Mouse (Mus musculus): ENCODE results near the gene Cacna1b. TPM values are rescaled to one million over a fixed set of nuclear protein-coding genes. Genes with fewer than 3 reads are reported as not detected.

The Cacna1b gene
- total RNA-seq, 2 experiments from 2014 or later, result 0.21 to 3.2 TPM

DNA sequence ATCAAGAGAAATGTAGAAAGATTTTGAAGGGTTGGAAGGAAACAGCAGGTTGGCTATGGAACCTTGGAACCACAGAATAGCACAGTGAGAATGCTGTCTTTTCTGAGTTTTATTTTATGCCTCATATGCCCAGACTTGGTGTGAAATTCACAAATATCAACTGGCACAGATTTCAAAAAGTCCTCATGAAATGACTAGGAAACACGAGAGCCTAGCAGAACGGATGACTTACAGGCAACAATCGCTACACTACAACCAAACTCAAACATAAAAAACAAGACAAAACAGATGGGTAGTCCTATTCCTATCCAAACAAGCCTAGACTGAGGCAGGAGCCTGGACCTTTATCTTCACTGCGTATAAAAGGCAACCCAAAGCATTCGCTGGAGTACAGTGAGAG is 94.4 kb downstream of the Cacna1b start:
- no peak for ATAC-seq (replicated peaks; ENCODE audit: poor library complexity, severe bottlenecking)

DNA sequence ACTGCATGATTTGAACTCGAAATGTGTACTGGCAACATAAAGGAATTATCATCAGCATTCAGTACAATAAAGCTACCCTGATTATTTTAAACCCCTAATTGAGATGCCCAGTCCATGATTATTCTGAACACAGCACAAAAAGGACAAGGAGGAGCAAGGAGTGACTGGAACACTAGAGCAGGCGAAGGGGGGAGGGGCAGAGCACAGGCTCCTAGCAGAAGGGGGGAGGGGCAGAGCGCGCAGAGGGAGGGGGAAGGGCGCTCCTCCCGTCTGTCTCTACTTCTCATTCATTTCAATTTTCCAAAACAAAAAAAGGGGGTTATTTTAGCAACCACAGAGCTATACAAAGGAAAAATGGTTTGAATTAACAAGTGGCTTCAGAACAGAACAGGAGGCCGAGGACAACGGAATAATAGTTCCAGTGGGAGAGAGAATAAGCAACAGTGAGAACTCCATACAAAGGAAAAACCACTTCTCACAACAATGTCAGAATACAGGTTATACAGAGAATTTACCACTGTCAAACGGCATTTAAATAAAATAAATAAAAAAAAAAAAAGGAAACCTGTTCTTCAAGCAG is 98.2 kb downstream of the Cacna1b start:
- no peak for ATAC-seq (replicated peaks; ENCODE audit: poor library complexity, severe bottlenecking)

DNA sequence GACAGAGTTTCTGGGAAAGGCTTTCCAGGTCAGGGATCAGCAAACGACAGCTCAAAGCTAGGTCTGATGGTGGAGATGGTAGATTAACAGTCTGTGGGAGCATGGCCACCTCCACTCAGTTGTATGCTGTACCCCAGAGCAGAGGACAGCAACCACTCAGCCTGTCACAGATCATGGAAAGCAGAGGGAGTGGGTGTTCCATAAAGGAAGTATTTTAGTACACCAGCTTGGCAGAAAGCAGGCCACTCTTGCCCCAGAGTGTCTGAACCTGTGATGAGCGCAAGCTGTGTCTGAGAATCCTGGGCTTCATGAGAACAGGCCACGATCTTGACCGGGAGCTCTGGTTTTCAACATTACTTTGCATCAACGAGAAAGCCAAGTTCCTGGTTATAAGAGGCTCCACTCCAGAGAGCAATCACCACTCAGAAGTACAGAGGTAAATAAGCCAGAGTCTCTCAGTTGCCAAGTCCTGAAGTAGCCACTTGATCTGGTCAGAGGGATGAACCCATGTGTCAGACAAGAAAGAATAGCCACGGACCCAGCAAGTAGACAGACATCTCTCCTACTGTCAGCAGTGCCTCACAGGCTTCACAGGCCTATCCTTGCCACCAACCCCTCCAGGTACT is 103.7 kb downstream of the Cacna1b start:
- ATAC-seq (replicated peaks; ENCODE audit: poor library complexity, severe bottlenecking), result no peak

DNA sequence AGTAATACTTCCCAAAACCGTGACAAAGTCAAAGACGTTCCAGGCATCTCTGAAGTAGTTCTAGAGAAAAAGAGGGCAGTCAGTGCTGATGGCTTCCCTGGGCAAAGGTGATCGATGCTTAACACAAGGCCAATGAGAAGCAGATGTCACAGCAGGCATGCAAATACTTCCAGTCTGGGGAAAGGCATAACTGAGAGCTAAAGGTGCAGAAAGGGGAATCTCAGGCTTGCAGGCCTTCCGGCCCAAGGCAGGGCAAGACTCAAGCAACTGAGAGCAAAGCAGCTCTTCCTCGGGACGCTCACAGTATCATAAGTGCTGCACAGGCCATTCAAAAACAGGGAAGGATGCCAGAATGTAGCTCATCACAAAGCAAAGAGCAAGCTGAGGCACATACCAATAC is 114.4 kb downstream of the Cacna1b start:
- no peak for ATAC-seq (replicated peaks; ENCODE audit: poor library complexity, severe bottlenecking)

DNA sequence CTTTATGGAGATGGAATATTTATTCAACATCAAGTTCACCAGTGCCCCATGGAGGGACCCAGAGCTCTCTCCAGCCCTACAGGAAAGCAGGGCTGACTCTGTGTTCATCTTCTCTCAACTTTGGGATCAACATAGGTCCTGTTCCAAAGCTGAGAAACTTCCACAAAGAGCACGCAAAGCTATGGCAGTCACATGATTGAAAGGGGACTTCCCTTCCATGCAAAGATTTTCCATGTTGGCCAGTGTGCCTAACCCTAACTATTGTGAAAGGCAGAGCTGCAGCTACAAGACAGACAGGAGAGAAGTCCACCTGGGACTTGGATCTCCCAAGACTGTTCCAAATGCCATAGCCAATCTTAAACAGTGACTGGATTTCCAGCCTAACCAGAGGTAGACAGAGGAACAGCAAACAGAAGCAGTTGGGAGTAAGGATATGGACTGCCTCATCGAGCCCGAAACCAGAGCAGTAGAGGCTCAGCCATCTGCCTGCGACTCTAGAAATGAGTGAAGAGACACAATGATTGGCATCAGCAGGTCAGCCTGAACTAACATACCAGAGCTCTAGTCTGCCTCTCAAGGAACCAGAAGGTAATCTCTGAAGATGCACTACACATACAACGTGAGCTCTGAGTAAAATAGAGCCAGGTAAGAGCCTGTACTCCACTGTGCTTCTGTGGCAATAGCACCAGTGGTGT is 116.4 kb downstream of the Cacna1b start:
- ATAC-seq (replicated peaks; ENCODE audit: poor library complexity, severe bottlenecking), result no peak

DNA sequence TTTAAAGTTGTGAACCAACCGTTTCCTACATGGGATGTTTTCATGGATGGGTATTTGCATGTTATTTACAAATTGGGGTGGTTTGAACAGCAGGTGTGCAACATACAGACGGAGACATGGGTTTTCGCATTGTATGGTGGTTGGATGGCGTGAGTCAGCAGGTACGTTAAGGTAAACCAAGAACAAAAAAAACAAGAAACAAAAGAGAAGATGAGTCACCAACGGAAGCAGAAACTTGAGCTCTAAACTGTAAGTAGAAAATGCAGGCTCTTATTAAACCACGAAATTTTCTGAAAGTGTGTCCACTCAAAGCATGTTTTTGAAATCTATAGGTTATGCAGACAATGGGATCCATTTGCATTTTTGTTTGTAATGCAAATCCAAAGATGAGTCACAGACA is 120.1 kb downstream of the Cacna1b start:
- no peak for ATAC-seq (replicated peaks; ENCODE audit: poor library complexity, severe bottlenecking)

DNA sequence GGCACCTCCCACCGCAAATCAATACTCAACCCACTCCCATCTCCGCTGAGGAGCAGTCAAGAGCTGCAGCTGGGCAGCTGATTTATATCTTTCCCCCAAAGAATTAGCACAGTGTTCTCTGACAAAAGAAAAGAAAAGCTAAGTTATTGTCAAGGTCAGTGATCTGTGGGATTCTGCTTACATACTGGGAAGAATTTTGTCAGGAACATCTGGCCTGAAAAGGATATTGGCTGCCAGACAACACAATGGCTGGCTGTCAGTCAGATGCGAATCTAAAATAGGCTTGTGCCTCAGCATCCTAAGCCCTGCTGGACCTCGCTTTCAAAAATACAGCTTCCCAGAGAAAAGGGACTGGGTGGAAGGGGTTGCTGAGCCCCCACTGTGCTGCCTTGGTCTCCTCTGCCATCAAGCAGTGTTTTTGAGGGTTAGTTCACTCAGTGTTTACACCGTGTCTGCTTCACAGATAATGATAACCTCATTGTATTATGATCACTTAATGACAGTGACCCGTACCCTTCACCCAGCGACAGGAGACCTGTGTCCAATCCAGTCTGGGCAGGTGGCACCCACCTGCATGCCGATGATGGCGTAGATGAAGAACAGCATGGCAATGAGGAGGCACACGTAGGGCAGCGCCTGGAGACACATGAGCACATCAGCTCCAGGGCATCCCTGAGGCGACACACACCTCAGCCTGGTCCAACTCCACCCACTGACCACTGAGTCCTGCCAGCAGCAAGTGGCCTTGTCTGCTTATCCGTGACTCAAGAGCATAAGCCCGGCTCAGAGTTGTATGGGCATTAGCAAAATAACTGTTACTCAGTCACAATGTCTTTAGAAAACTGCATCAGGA is 124.6 kb downstream of the Cacna1b start:
- no peak for ATAC-seq (replicated peaks; ENCODE audit: poor library complexity, severe bottlenecking)

DNA sequence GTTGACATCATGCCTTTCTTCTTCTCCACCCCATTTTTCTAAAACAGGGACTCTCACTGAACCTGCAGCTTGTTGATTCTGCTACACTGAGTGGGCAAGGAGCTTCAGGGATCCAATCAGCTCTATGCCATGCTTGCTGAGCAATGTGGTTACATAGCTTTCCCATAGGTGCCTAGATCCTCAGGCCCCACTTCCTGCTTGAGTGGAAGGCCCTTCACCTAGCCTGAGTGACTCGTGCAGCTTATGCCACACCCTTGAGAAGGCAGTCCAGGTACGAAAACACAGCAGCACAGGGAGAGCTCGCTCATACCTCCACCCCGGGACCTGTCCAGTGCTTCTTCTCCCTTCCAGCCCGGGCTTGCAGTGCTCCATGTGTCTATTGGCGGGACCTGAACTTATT is 129.3 kb downstream of the Cacna1b start:
- no peak for ATAC-seq (replicated peaks; ENCODE audit: poor library complexity, severe bottlenecking)

DNA sequence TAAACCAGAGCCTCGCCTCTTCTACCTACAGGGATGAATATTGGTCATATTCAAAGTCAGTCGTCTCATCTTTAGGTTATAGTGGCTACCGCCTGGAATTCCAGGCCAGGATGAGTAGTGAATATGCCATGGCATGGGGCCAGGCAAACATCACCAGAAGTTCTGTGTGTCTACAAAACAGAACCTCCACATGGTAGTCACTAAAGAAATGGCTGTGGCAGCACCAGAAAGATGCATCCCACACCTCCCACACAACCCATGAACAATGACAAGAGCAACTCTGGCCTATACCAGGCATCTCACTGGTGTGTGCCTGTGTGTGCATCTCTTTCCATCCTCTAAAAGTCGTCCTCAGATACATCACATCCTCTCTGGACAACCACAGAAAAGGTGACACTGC is 145.8 kb downstream of the Cacna1b start:
- no peak for ATAC-seq (replicated peaks; ENCODE audit: poor library complexity, severe bottlenecking)

DNA sequence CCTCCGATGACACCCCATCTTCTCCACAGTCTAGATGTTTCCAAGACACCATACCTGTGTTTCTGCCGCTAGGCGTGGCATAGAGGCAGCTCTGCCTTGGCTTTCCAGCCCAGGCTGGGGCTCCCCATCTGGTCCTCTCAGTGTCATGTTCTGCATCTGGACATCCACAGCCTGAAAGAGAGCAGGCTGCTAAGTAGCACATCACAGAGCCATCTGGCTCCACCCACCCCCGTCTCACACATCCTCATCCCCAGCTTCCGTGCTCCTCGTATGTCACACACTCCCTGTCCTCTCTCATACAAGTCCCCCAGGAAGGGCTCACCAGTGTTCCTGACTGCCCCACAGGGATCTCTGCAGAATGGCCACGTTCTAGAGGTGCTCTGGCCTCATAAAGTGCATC is 153.2 kb downstream of the Cacna1b start:
- no peak for ATAC-seq (replicated peaks; ENCODE audit: poor library complexity, severe bottlenecking)

DNA sequence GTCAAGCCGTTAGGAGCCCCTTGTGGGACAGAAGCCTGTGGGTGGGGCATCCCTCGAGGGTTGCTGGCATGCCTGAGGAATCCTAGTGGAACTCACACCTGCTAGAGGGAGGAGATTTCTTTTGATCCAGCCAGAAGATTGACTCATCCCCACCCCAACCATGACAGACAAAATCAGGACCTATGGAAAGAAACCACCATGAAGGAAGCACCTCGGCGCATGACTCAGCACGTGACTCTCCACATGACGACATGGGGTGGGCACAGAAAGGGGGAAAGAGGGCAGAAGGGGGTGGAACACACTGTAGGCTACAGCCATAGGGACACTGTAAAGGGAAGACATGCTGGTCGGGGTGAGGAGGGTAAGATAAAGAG is 154.2 kb downstream of the Cacna1b start:
- ATAC-seq (replicated peaks; ENCODE audit: poor library complexity, severe bottlenecking), result peak; percentile 90

DNA sequence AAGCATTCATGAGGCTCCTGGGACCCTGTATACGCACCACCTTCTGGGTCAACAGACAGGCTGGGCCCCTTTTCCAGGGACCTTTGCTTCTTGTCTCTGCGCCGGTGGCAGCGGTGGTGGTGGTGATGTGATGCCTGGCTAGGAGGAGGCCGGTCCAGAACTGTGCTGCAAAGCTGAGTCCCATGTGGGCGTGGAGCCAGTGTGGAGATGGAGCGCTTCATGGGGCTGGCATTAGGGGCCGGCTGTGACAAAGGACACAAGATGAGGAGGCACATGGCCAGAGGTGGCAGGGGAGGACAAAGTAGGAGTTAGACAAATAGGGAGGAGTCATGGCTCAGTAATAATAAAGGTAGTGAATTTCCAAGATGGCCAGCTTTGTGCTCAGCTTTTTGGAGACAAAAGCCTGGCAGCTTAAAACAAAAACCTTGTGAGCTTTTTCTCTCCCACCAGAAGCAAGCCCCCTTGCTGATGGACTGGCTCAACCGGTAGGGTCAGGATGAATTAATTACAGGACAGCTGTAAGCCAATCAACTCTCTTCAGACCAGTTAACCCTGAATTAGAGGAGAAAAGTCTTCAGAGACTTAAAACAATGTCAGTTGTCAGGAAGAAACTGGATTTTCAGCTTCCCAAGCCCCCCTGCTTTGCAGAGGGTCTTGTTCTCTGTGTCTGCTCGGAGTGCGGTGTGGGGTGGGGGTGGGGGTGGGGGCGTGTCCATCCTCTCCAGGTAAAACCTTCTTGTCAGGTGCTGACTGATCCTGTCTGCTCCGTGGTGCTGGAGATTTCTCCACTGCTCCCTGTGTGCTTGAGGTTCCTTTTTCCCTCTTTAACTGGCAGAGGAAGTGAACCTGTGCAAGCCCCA is 154.8 kb downstream of the Cacna1b start:
- no peak for ATAC-seq (replicated peaks; ENCODE audit: poor library complexity, severe bottlenecking)

DNA sequence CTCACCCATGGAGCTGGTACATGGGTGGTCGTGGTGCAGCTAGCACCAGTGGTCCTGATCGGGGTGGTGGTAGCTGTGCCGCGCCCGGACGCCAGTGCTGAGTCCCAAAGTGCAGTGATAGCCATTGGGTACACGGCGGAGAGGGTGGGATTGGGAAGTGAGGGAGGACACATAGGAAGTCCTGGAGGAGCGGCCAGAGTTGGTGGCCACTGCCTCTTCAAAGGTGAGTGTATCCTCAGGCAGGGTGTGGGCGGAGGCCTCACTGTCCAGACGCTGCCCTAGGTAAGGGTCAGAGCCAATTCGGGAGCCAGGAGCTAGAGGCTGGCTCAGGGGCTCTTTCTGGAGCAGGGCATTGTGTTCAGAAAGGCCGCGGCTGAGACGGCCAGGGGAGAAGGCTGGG is 156.4 kb downstream of the Cacna1b start:
- ATAC-seq (replicated peaks; ENCODE audit: poor library complexity, severe bottlenecking), result no peak

DNA sequence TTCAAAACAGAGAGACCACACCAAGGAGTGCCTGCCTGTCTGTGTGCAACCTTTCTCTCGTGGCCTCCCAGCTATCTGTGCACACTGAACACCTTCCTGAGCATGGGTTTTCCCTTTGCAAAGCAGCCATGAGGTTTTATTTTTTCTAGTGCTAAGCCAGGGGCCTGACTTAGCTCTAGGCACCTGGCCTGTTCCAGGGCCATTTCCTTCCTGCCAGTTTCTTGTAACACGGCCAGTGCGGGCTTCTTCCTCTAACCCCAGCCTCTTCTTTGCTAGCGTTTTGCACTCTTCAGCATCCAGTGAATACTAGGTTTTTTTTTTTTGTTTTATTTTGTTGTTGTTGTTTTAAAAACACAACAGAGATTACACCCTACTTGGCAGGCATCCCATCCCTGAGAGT is 157.9 kb downstream of the Cacna1b start:
- ATAC-seq (replicated peaks; ENCODE audit: poor library complexity, severe bottlenecking), result no peak

DNA sequence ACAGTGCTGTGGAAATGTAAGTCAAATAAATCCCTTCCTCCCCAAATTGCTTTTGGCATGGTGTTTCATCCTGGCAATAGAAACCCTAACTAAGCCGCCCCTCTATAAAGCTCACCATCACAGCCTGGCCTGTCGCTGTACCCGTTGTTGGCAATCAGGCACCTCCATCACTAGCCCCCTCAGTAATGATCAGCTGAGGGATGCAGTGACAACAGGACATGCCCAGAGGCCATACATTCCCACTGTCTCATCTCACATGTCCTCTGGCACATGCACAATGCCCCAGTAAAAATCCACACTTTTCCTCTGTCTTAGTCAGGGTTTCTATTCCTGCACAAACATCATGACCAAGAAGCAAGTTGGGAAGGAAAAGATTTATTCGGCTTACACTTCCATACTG is 173.5 kb downstream of the Cacna1b start:
- no peak for ATAC-seq (replicated peaks; ENCODE audit: poor library complexity, severe bottlenecking)

DNA sequence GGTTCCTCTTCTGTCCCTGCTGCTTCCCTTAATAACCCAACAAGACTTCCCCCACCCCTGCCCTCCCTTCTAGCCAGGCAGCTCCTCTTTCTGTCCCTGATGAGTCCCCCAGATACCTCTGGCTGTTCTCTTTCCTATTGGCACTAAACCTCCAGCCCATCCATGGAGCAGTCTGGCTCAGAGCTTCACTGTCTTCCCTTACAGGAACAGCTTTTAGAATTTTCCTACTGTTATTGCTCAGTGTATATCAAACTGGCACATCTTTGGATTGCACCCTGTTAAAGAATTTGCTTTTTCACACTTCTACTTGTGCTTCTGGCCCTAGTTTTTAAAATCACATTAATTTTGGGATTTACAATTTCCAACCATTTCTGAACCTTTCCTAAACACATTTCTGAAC is 175.0 kb downstream of the Cacna1b start:
- ATAC-seq (replicated peaks; ENCODE audit: poor library complexity, severe bottlenecking), result no peak

DNA sequence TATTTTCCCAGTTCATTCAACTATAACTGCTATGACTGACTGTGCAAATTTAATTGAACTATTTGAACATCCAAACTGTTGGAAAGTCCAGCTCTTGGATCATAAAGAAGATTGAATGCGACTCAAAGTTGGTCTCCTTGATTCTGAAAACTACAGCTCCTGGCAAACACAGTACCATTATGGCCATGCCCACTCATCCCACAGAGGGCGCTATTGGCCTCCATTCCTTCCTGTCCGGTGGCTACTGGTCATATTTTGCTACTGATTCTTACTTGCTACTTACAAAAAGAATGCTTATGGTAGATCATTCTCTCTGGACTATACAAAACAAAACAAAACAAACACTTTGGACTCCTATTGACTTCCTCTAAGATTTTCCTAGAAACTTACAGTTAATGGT is 188.3 kb downstream of the Cacna1b start:
- ATAC-seq (replicated peaks; ENCODE audit: poor library complexity, severe bottlenecking), result 0 out of 2 replicates have a peak, but pooled peaks have one; percentile 43

DNA sequence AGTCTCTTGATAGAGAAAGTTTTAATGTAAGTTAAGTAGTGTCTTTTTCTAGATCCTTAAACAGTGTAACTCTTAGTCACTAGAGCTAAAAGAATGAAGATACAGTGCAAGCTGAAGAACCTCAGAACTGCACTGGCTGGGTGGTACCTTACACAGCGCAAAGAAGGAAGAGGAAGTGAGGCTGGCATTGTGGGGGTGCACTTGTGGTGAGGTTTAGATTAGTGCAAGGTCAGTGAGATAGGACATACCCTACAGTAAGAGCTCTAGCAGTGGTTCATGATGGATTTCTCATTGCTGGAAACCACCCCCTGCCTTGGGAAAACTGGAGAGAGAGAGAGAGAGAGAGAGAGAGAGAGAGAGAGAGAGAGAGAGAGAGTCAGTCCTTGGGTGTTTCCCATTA is 192.0 kb downstream of the Cacna1b start:
- ATAC-seq (replicated peaks; ENCODE audit: poor library complexity, severe bottlenecking), result peak; percentile 90

DNA sequence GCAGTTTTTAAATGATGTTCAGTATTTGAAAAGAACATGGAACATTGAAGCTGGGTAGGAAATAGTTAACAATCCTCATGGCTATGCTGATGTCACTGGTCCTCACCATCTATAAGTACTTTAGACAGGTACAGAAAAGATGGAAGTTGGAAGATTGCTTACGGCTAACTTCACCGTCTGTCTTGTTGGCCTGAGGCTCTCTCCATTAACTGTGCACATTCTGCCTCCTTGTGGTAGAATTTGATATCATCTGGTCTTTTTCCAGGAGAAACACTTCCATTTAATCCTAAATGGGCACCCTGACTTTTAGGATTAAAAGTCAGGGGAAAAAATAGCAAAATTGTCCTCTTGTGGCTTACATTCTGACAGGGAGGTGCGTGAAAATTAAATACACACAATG is 194.4 kb downstream of the Cacna1b start:
- ATAC-seq (replicated peaks; ENCODE audit: poor library complexity, severe bottlenecking), result no peak
